Mouse (Mus musculus) forebrain, postnatal 0 days (tissue): ENCODE measurements at regions not wholly inside any gene's neighbourhood (a gene's known extent, or its start where the extent isn't known, plus 50 kb on each side); places are given as distances from the start of the nearest gene placed in this dataset.

Source experiments
- ATAC-seq: fragments of 200-750 bp; cut with Nextera tagmentation; 2 replicates; pipeline ENCODE4 v1.8.0; 2017; ENCODE audit warnings: mild to moderate bottlenecking, moderate library complexity
- DNase-seq: peaks from one replicate; pipeline ENCODE4 v3.0.0-alpha.2; 2015
- H3K27ac ChIP-seq: fragments of 300-500 bp; sonication (generic); 2 replicates; pipeline ENCODE4 v1.5.1; 2014; ENCODE audit warnings: low read depth, mild to moderate bottlenecking, antibody characterized with exemption, low read length, moderate library complexity, mixed read lengths
- H3K27me3 ChIP-seq: fragments of 300-500 bp; sonication (generic); 2 replicates; pipeline ENCODE4 v1.6.1; 2014; ENCODE audit warnings: mild to moderate bottlenecking, low read length, mixed read lengths; ENCODE audit not compliant: insufficient read depth
- H3K36me3 ChIP-seq: fragments of 300-500 bp; sonication (generic); 2 replicates; pipeline ENCODE4 v1.6.1; 2014; ENCODE audit warnings: mild to moderate bottlenecking, moderate library complexity; ENCODE audit not compliant: insufficient read depth
- H3K4me1 ChIP-seq: fragments of 300-500 bp; sonication (generic); 2 replicates; pipeline ENCODE4 v1.6.1; 2014; ENCODE audit warnings: antibody characterized with exemption; ENCODE audit not compliant: insufficient read depth
- H3K4me2 ChIP-seq: fragments of 300-500 bp; sonication (generic); 2 replicates; pipeline ENCODE4 v1.6.1; 2014; ENCODE audit warnings: low read depth, mild to moderate bottlenecking, moderate library complexity
- H3K4me3 ChIP-seq: fragments of 300-500 bp; sonication (generic); 2 replicates; pipeline ENCODE4 v1.5.1; 2014; ENCODE audit warnings: low read depth, low read length, mixed read lengths
- H3K9ac ChIP-seq: fragments of 300-500 bp; sonication (generic); 2 replicates; pipeline ENCODE4 v1.6.1; 2014; ENCODE audit warnings: mild to moderate bottlenecking
- H3K9me3 ChIP-seq: fragments of 300-500 bp; sonication (generic); 2 replicates; pipeline ENCODE4 v1.6.1; 2016; ENCODE audit warnings: low read length
- CTCF ChIP-seq: sonication (generic); IDR thresholded peaks from 2 replicates; pipeline ENCODE4 v1.5.1; 2016; ENCODE audit warnings: antibody characterized with exemption, control low read depth, low read depth
- WGBS: fragments of 180-500 bp; shearing (Covaris S2); extraction: QIAGEN DNeasy Blood & Tissue Kit; methylation state at CpG from one replicate; pipeline ENCODE4 v1.1.7; 2014; 5-methylcytosine and 5-hydroxymethylcytosine counted together

- Histone ChIP-seq H3K36me3 (no peaks in the 10 kb centered on the region), H3K9ac (no peak overlapping the region), H3K9me3 (no peaks in the 10 kb centered on the region), H3K27ac (no peak overlapping the region), H3K4me2 (no peak overlapping the region), H3K27me3 (no peaks in the 10 kb centered on the region), H3K4me1 (no peaks in the 10 kb centered on the region), H3K4me3 (no peak overlapping the region)
- DNase-seq (no peak), ATAC-seq (no peak)
- no peak for TF ChIP-seq CTCF
- 83% methylated on average over 4 of the region's 4 CpGs for WGBS
Measured at GRCm38 (mm10) chr13:35212276-35212675, 185.4 kb upstream of the Eci2 start.

- no peaks in the 10 kb centered on the region for H3K9me3 ChIP-seq
- no peak for ATAC-seq
- no peak for DNase-seq
- no peak overlapping the region for H3K4me3 ChIP-seq
- H3K4me2 ChIP-seq, result no peak overlapping the region
- no peaks in the 10 kb centered on the region for H3K36me3 ChIP-seq
- no peak overlapping the region for H3K27ac ChIP-seq
- no peak overlapping the region for H3K9ac ChIP-seq
- no peaks in the 10 kb centered on the region for H3K4me1 ChIP-seq
- H3K27me3 ChIP-seq, result no peaks in the 10 kb centered on the region
- 76% methylated on average over 4 of the region's 4 CpGs for WGBS
- no peak for TF ChIP-seq CTCF
Measured at GRCm38 (mm10) chr13:35214219-35214618, 187.3 kb upstream of the Eci2 start.

- H3K4me3 ChIP-seq, result no peak overlapping the region
- no peaks in the 10 kb centered on the region for H3K36me3 ChIP-seq
- ATAC-seq (no peak), DNase-seq (no peak)
- TF ChIP-seq CTCF, result no peak
- no peak overlapping the region for H3K9ac ChIP-seq
- no peaks in the 10 kb centered on the region for H3K4me1 ChIP-seq
- no peak overlapping the region for H3K27ac ChIP-seq
- no peaks in the 10 kb centered on the region for H3K9me3 ChIP-seq
- H3K27me3 ChIP-seq, result no peaks in the 10 kb centered on the region
- no peak overlapping the region for H3K4me2 ChIP-seq
- WGBS, result 86% methylated on average over 7 of the region's 7 CpGs
Measured at GRCm38 (mm10) chr13:35226142-35226829, 199.4 kb upstream of the Eci2 start.

GRCm38 (mm10) chr13:35226944-35227343 is 200.0 kb upstream of the Eci2 start:
- Histone ChIP-seq H3K27me3 (no peaks in the 10 kb centered on the region), H3K9me3 (no peaks in the 10 kb centered on the region), H3K4me2 (no peak overlapping the region), H3K4me3 (no peak overlapping the region), H3K27ac (no peak overlapping the region), H3K36me3 (no peaks in the 10 kb centered on the region), H3K9ac (no peak overlapping the region), H3K4me1 (no peaks in the 10 kb centered on the region)
- no peak for TF ChIP-seq CTCF
- no peak for DNase-seq
- no peak for ATAC-seq
- 85% methylated on average over 1 of the region's 1 CpGs for WGBS

- H3K27ac ChIP-seq, result no peak overlapping the region
- no peaks in the 10 kb centered on the region for H3K27me3 ChIP-seq
- no peak overlapping the region for H3K9ac ChIP-seq
- DNase-seq (no peak), ATAC-seq (no peak)
- TF ChIP-seq CTCF, result no peak
- H3K4me1 ChIP-seq, result no peaks in the 10 kb centered on the region
- no peaks in the 10 kb centered on the region for H3K36me3 ChIP-seq
- no peak overlapping the region for H3K4me2 ChIP-seq
- H3K4me3 ChIP-seq, result no peak overlapping the region
- H3K9me3 ChIP-seq, result no peaks in the 10 kb centered on the region
- 77% methylated on average over 2 of the region's 2 CpGs for WGBS
Measured at GRCm38 (mm10) chr13:35229601-35230000, 202.7 kb upstream of the Eci2 start.

GRCm38 (mm10) chr13:35233636-35234035 is 206.7 kb upstream of the Eci2 start:
- Histone ChIP-seq H3K9me3 (no peaks in the 10 kb centered on the region), H3K27ac (no peak overlapping the region), H3K4me1 (no peaks in the 10 kb centered on the region), H3K9ac (no peak overlapping the region), H3K4me3 (no peak overlapping the region), H3K27me3 (no peaks in the 10 kb centered on the region), H3K4me2 (no peak overlapping the region), H3K36me3 (no peaks in the 10 kb centered on the region)
- no peak; the same call in 1 of the 2 replicates for ATAC-seq
- no peak for TF ChIP-seq CTCF
- 86% methylated on average over 1 of the region's 1 CpGs for WGBS
- no peak for DNase-seq

- no peaks in the 10 kb centered on the region for H3K36me3 ChIP-seq
- DNase-seq, result no peak
- no peaks in the 10 kb centered on the region for H3K27me3 ChIP-seq
- no peak for TF ChIP-seq CTCF
- no peak overlapping the region for H3K4me2 ChIP-seq
- 72% methylated on average over 2 of the region's 2 CpGs for WGBS
- no peak for ATAC-seq
- H3K4me3 ChIP-seq, result no peak overlapping the region
- H3K4me1 ChIP-seq, result no peaks in the 10 kb centered on the region
- H3K9ac ChIP-seq, result no peak overlapping the region
- no peak overlapping the region for H3K27ac ChIP-seq
- H3K9me3 ChIP-seq, result no peaks in the 10 kb centered on the region
Measured at GRCm38 (mm10) chr13:35241443-35241842, 214.5 kb upstream of the Eci2 start.

GRCm38 (mm10) chr13:35243946-35244345 is 217.1 kb upstream of the Eci2 start:
- Histone ChIP-seq H3K27me3 (no peaks in the 10 kb centered on the region), H3K4me3 (no peak overlapping the region), H3K27ac (no peak overlapping the region), H3K9ac (no peak overlapping the region), H3K4me2 (no peak overlapping the region), H3K36me3 (no peaks in the 10 kb centered on the region), H3K4me1 (no peaks in the 10 kb centered on the region), H3K9me3 (no peaks in the 10 kb centered on the region)
- DNase-seq, result no peak
- no peak for ATAC-seq
- TF ChIP-seq CTCF, result no peak
